Mouse (Mus musculus) neural tube, embryonic 13.5 days (tissue): ENCODE results near the gene Crtam. TPM values are rescaled to one million over a fixed set of nuclear protein-coding genes. Genes with fewer than 3 reads are reported as not detected.

Experiments used
- ATAC-seq: fragments of 200-750 bp; cut with Nextera tagmentation; 2 replicates; pipeline ENCODE4 v1.8.0; 2017; ENCODE audit warnings: low read depth, mild to moderate bottlenecking, moderate TSS enrichment, moderate library complexity
- H3K27ac ChIP-seq: fragments of 300-500 bp; sonication (generic); replicated peaks from 2 replicates; pipeline ENCODE4 v1.5.1; 2015; ENCODE audit warnings: moderate library complexity, mild to moderate bottlenecking, inconsistent platforms
- H3K27me3 ChIP-seq: fragments of 300-500 bp; sonication (generic); 2 replicates; pipeline ENCODE4 v1.6.1; 2015; ENCODE audit warnings: mild to moderate bottlenecking, inconsistent platforms
- H3K36me3 ChIP-seq: fragments of 300-500 bp; sonication (generic); 2 replicates; pipeline ENCODE4 v1.6.1; 2015; ENCODE audit warnings: mild to moderate bottlenecking, inconsistent platforms
- H3K4me1 ChIP-seq: fragments of 300-500 bp; sonication (generic); replicated peaks from 2 replicates; pipeline ENCODE4 v1.6.1; 2015; ENCODE audit warnings: inconsistent platforms
- H3K4me2 ChIP-seq: fragments of 300-500 bp; sonication (generic); 2 replicates; pipeline ENCODE4 v1.6.1; 2015; ENCODE audit warnings: inconsistent platforms, mild to moderate bottlenecking, moderate library complexity
- H3K4me3 ChIP-seq: fragments of 300-500 bp; sonication (generic); 2 replicates; pipeline ENCODE4 v1.5.1; 2015; ENCODE audit warnings: mild to moderate bottlenecking, inconsistent platforms
- H3K9ac ChIP-seq: fragments of 300-500 bp; sonication (generic); 2 replicates; pipeline ENCODE4 v1.6.1; 2015; ENCODE audit warnings: moderate library complexity, mild to moderate bottlenecking, inconsistent platforms
- H3K9me3 ChIP-seq: fragments of 300-500 bp; sonication (generic); 2 replicates; pipeline ENCODE4 v1.6.1; 2016; ENCODE audit warnings: inconsistent platforms
- WGBS: fragments of 180-500 bp; shearing (Covaris S2); methylation state at CpG from one replicate; pipeline ENCODE4 v1.1.7; 2015; 5-methylcytosine and 5-hydroxymethylcytosine counted together
- polyA plus RNA-seq: library from polyadenylated mRNA; unstranded; fragments of >200 nt; fragmentation: Nextera tagmentation; extraction: Ambion mirVana; gene quantifications from 2 replicates; pipeline ENCODE4 v1.2.1, GENCODE M21; 2015

The Crtam gene
- 0.15 and 0.20 TPM in 2 replicates for polyA plus RNA-seq

DNA sequence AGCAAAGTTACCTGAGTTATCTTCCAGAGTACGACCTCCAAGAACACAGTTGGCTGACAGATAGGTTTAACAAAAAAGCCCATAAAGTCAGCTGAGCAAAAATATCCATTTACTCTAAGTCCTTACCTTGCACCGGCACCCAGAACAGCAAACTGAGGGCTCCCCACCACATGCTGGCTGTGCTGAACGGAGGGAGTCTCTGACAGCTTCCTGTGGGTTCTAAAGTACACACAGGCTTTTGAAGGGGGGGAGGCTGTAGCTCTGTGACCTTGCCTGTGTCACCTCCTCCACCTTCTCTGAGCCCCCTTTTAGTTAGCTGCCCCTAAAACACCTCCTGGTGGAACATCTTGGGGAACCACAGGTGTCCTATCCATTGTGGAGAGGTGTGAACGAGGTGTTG is at the start of gene Crtam:
Crtam (minus strand) TSS at position 214 of the 400 bp plus-strand sequence.
- WGBS, result 77% methylated on average over 4 of the region's 4 CpGs
- ATAC-seq, result no peak
- no peak within 1 kb of the TSS for H3K4me2 ChIP-seq
- no peak within 1 kb of the TSS for H3K4me3 ChIP-seq
- H3K4me1 ChIP-seq, result peaks cover 6% of the 10 kb centered on the region; the same call in 1 of the 2 replicates
- no peak within 1 kb of the TSS for H3K27ac ChIP-seq
- no peaks in the 10 kb centered on the region for H3K27me3 ChIP-seq
- H3K9ac ChIP-seq, result no peak within 1 kb of the TSS
- H3K36me3 ChIP-seq, result no peaks in the 10 kb centered on the region
- no peaks in the 10 kb centered on the region for H3K9me3 ChIP-seq

DNA sequence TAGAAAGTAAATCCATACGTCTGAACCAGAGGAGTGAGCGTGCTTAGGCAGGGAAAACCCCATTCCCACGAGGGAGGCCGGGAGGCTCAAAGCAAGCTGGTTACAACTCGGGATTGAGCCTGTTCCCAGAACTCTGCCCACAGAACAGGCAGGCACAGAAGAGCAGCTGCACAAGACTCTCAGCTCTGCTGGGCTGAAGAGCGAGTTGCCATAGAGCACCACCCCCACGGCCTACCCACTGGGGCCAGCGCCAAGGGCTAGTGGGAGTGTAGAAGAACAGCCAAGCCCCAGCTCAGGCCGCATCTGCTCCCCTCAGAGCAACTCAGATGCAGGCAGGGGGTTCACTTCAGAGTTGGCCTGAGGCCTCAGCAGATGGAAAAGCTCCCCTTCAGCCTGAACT is 49.7 kb upstream of the Crtam start:
- no peak for ATAC-seq
- H3K4me1 ChIP-seq, result peaks cover 30% of the 10 kb centered on the region
- no peaks in the 10 kb centered on the region for H3K9me3 ChIP-seq
- no peak overlapping the region for H3K4me2 ChIP-seq
- no peaks in the 10 kb centered on the region for H3K27me3 ChIP-seq
- H3K36me3 ChIP-seq, result 0 out of 2 replicates have a peak, but pooled peaks cover 5% of the 10 kb centered on the region
- H3K9ac ChIP-seq, result no peak overlapping the region
- peak overlapping the region; percentile 6; the same call in 1 of the 2 replicates for H3K27ac ChIP-seq
- WGBS, result 69% methylated on average over 9 of the region's 9 CpGs
- H3K4me3 ChIP-seq, result no peak overlapping the region

DNA sequence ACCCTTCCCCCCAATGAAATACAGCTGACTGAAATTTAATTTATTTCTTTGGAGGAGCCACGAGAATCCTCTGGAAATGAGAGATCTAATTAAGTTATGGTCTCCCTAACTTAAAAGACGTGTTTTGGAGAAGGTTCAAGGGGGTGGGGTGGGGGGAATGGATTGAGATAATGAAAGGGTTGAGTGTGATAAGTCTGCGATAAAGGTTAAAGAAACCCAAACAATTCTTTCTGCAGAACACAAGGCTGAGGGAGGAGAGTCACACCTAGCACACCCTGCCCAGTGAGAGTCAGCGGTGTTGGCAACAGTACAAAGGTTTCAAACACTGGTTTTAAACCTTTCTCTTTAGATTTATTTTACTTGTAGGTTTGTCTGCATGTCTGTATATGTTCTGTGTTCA is 49.0 kb upstream of the Crtam start:
- ATAC-seq, result no peak
- Histone ChIP-seq H3K27ac (no peak overlapping the region), H3K9me3 (no peaks in the 10 kb centered on the region), H3K9ac (no peak overlapping the region), H3K4me1 (peaks cover 30% of the 10 kb centered on the region), H3K4me2 (no peak overlapping the region), H3K4me3 (no peak overlapping the region), H3K36me3 (0 out of 2 replicates have a peak, but pooled peaks cover 5% of the 10 kb centered on the region), H3K27me3 (no peaks in the 10 kb centered on the region)
- WGBS, result 56% methylated on average over 4 of the region's 4 CpGs

GRCm38 (mm10) chr9:41051080-41051932 is 46.9 kb upstream of the Crtam start:
- H3K4me3 ChIP-seq, result no peak overlapping the region
- H3K9ac ChIP-seq, result 0 out of 2 replicates have a peak overlapping the region, but pooled peaks have one; percentile 8
- H3K4me2 ChIP-seq, result no peak overlapping the region
- no peaks in the 10 kb centered on the region for H3K27me3 ChIP-seq
- peak overlapping the region; percentile 79 for H3K27ac ChIP-seq
- peaks cover 10% of the 10 kb centered on the region; the same call in 1 of the 2 replicates for H3K36me3 ChIP-seq
- H3K4me1 ChIP-seq, result peaks cover 30% of the 10 kb centered on the region
- no peaks in the 10 kb centered on the region for H3K9me3 ChIP-seq
- 32% methylated on average over 11 of the region's 11 CpGs for WGBS
- no peak for ATAC-seq

DNA sequence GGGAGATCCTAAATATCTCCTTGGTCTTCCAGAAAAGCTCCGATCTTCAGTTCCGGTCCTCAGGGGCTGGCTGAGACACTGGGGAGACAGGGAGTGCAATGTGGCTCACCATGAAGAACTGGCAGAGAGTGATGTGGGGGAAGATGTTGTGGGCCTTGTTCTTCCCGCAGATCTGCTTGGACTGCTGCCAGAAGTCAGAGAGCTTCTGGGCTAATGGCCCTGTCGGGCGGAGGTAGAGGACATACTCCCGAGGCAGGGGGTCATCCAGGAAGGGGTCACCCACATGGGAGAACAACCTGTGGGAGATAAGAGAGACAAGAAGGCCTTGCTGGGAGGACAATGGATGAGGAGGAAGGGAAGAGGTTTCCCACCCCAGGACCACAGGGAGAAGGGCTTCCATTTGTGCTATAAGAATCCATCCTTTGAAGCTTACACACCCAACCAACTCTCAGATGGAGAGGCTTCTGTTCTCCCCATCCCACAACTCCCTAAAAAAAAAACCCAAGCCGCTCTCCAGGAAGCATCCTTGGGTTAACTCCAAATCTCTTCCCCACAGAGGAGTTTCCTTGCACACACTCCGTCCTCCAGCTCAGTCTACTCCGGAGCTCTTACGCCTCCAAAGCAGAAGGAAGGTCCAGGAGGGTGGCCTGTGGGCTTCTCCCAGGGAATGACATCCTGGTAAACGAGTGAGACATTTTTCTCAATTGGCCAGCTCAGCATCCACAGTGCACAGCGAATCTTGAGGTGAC is 46.1 kb upstream of the Crtam start:
- 65% methylated on average over 12 of the region's 12 CpGs for WGBS
- ATAC-seq, result no peak
- 0 out of 2 replicates have a peak overlapping the region, but pooled peaks have one; percentile 8 for H3K9ac ChIP-seq
- H3K4me2 ChIP-seq, result no peak overlapping the region
- H3K36me3 ChIP-seq, result peaks cover 10% of the 10 kb centered on the region; the same call in 1 of the 2 replicates
- peaks cover 30% of the 10 kb centered on the region for H3K4me1 ChIP-seq
- no peaks in the 10 kb centered on the region for H3K27me3 ChIP-seq
- peak overlapping the region; percentile 79 for H3K27ac ChIP-seq
- no peaks in the 10 kb centered on the region for H3K9me3 ChIP-seq
- H3K4me3 ChIP-seq, result no peak overlapping the region

DNA sequence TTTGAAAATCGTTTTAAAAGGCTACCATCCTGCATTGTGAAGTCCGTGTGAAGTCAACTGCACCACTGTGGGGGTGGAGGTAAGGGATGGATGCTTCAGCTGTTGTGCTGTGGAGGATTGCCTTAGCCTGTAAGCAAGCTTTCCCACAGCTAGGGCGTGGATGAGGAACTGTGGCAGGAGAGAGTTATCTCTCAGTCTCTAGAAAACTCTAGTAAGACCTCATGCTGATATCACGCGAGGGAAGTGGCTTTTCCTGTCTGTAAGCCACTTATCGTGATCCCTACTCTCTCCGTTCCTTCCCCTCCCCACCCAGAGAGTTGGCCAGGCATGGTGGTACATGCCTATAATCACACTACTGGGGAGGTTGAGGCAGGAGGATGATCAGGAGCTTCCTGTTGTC is 44.9 kb upstream of the Crtam start:
- Histone ChIP-seq H3K36me3 (peaks cover 10% of the 10 kb centered on the region; the same call in 1 of the 2 replicates), H3K9me3 (no peaks in the 10 kb centered on the region), H3K4me3 (no peak overlapping the region), H3K9ac (no peak overlapping the region), H3K27me3 (no peaks in the 10 kb centered on the region), H3K4me2 (no peak overlapping the region), H3K4me1 (peaks cover 29% of the 10 kb centered on the region), H3K27ac (no peak overlapping the region)
- 88% methylated on average over 7 of the region's 7 CpGs for WGBS
- no peak for ATAC-seq

GRCm38 (mm10) chr9:41048820-41049219 is 44.4 kb upstream of the Crtam start:
- ATAC-seq, result no peak
- WGBS, result 86% methylated on average over 3 of the region's 3 CpGs
- Histone ChIP-seq H3K4me3 (no peak overlapping the region), H3K4me1 (peaks cover 27% of the 10 kb centered on the region), H3K27ac (no peak overlapping the region), H3K36me3 (peaks cover 10% of the 10 kb centered on the region; the same call in 1 of the 2 replicates), H3K27me3 (no peaks in the 10 kb centered on the region), H3K9ac (no peak overlapping the region), H3K4me2 (no peak overlapping the region), H3K9me3 (no peaks in the 10 kb centered on the region)

DNA sequence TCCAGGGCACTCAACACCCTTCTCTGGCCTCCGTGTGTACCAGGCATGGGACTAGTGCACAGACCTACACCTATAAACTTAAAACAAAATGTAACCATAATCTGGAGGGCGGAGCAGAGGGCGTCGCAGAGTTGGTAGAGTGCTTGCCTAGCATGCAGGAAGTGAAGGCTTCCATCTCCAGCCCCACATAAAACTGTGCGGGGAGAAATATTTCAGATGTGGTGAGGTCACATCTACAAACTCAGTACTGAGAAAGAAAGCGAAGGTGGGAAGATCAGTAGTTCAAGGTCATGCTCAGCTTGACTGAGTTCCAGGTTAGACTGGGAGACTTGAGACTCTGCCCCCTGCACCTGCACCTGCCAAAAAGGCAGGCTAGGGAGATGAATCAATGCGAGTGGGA is 43.8 kb upstream of the Crtam start:
- WGBS, result 92% methylated on average over 7 of the region's 7 CpGs
- H3K9me3 ChIP-seq, result no peaks in the 10 kb centered on the region
- no peak overlapping the region for H3K4me3 ChIP-seq
- H3K27me3 ChIP-seq, result no peaks in the 10 kb centered on the region
- H3K36me3 ChIP-seq, result peaks cover 10% of the 10 kb centered on the region; the same call in 1 of the 2 replicates
- ATAC-seq, result no peak
- H3K9ac ChIP-seq, result no peak overlapping the region
- no peak overlapping the region for H3K4me2 ChIP-seq
- peaks cover 25% of the 10 kb centered on the region for H3K4me1 ChIP-seq
- H3K27ac ChIP-seq, result no peak overlapping the region

DNA sequence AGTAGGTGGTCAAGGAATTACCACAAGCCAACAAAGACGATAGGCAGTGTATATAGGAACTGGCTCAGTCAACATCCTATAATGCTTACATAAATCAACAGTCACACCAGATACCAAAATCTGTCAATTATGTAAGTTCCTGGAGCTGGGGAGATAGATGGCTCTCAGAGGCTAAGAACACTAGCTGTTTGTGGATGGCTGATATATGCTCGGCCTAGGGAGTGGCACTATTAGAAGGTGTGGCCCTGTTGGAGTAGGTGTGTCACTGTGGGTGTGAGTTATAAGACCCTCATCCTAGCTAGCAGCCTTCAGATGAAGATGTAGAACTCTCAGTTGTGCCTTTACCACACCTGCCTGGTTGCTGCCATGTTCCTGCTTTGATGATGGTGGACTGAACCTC is 43.2 kb upstream of the Crtam start:
- Histone ChIP-seq H3K4me1 (peaks cover 21% of the 10 kb centered on the region), H3K36me3 (peaks cover 14% of the 10 kb centered on the region), H3K27ac (no peak overlapping the region), H3K9ac (no peak overlapping the region), H3K27me3 (no peaks in the 10 kb centered on the region), H3K4me2 (no peak overlapping the region), H3K4me3 (no peak overlapping the region), H3K9me3 (no peaks in the 10 kb centered on the region)
- no peak for ATAC-seq
- WGBS, result 97% methylated on average over 2 of the region's 2 CpGs

- 16% methylated on average over 3 of the region's 3 CpGs for WGBS
- no peak overlapping the region for H3K9ac ChIP-seq
- H3K4me1 ChIP-seq, result no peaks in the 10 kb centered on the region
- no peak overlapping the region for H3K4me3 ChIP-seq
- peaks cover 22% of the 10 kb centered on the region for H3K36me3 ChIP-seq
- H3K27ac ChIP-seq, result no peak overlapping the region
- H3K27me3 ChIP-seq, result no peaks in the 10 kb centered on the region
- H3K9me3 ChIP-seq, result no peaks in the 10 kb centered on the region
- ATAC-seq, result no peak
- H3K4me2 ChIP-seq, result no peak overlapping the region
Measured at GRCm38 (mm10) chr9:41044626-41045025, 40.2 kb upstream of the Crtam start.

GRCm38 (mm10) chr9:41043641-41044040 is 39.2 kb upstream of the Crtam start:
- Histone ChIP-seq H3K36me3 (peaks cover 18% of the 10 kb centered on the region), H3K9ac (no peak overlapping the region), H3K27me3 (no peaks in the 10 kb centered on the region), H3K9me3 (no peaks in the 10 kb centered on the region), H3K4me1 (no peaks in the 10 kb centered on the region), H3K4me2 (no peak overlapping the region), H3K4me3 (no peak overlapping the region), H3K27ac (no peak overlapping the region)
- ATAC-seq, result no peak
- WGBS, result 75% methylated on average over 5 of the region's 5 CpGs

- Histone ChIP-seq H3K36me3 (peaks cover 25% of the 10 kb centered on the region), H3K9me3 (no peaks in the 10 kb centered on the region), H3K27me3 (no peaks in the 10 kb centered on the region), H3K4me3 (no peak overlapping the region), H3K9ac (no peak overlapping the region), H3K4me1 (no peaks in the 10 kb centered on the region), H3K27ac (no peak overlapping the region), H3K4me2 (no peak overlapping the region)
- 77% methylated on average over 3 of the region's 3 CpGs for WGBS
- ATAC-seq, result no peak
Measured at GRCm38 (mm10) chr9:41041404-41041803, 37.0 kb upstream of the Crtam start.
